Mouse (Mus musculus) small intestine, adult 2 months (tissue): Measurements from ENCODE around the gene Ubac2.

Experiments used
- CTCF ChIP-seq: fragments of 200-500 bp; IDR thresholded peaks from 2 replicates; pipeline ENCODE4 v1.5.1; 2012; ENCODE audit warnings: low read depth, mild to moderate bottlenecking, control low read depth, inconsistent platforms, low read length, moderate library complexity, mixed read lengths; ENCODE audit not compliant: insufficient replicate concordance, insufficient read length; ENCODE audit errors: extremely low read depth
- POLR2A ChIP-seq: fragments of 200-500 bp; IDR thresholded peaks from 2 replicates; pipeline ENCODE4 v1.6.1; 2012; ENCODE audit warnings: low read depth, mild to moderate bottlenecking, control low read depth, inconsistent platforms, low read length, moderate library complexity

DNA sequence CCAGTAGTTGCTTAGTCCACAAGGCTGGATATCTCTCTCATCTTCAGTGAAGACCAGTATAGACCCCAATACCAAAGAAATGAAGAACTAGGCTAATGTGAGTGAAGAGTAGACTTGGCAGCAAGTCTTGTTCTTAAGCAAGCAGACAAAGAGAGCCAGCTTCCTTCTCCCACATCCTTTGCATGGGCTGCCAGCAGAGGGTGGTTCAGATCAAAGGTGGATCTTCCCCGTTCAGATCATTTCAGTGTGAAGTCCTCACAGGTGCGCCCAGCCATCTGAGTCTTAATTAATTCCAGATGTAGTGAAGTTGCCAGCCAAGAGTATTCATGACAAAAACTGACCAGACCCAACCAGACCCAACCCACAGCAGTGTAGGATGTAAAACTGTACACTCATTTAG lies 139.5 kb downstream of the Ubac2 start:
- TF ChIP-seq POLR2A (no peak), CTCF (no peak)
